8 mouse cellular contexts compared by ENCODE assay signal in the genomic region with DNA sequence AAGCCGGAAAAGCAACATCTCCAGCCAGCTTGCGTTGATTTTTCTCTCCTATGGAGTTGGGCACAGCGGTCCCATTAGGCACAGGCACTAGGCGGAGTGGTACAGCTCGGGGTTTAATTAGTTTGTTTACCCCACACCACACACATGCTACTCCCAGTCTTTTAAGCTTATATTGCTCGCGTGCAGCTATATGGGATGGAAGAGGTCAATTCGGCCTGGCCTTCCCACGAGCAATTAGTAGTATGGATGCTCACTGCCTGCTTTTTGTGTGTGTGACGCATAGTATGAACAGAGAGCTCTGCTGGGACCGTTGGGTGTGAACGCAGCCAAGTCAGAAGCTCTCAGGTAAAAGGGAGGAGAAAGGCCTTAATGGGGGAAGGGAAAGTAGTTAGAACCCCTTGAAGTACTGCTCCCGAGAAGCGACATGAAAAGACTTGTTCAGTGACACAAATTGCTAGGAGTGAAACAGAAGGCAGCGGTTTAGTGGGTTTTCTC. TPM values are rescaled to one million over a fixed set of nuclear protein-coding genes. Genes with fewer than 3 reads are reported as not detected.
DNase-seq lines count a peak whose midpoint lies in the region; ATAC-seq and TF ChIP-seq lines count a peak whose summit lies in the region.

No protein-coding gene starts in this region.

- H3K27me3 ChIP-seq in kidney, postnatal 0 days (ENCODE audit: insufficient read depth, low read length), result no peaks in the 10 kb centered on the region
- H3K27me3 ChIP-seq in forebrain, embryonic 11.5 days (ENCODE audit: control insufficient read depth, insufficient read depth, low read length), result no peaks in the 10 kb centered on the region
- no peaks in the 10 kb centered on the region for H3K27me3 ChIP-seq in liver, embryonic 13.5 days
- no peaks in the 10 kb centered on the region for H3K27me3 ChIP-seq in stomach, embryonic 16.5 days (ENCODE audit: control insufficient read depth, insufficient read depth, low read length)

- no peaks in the 10 kb centered on the region for H3K36me3 ChIP-seq in kidney, postnatal 0 days (ENCODE audit: insufficient read depth, low read length)
- H3K36me3 ChIP-seq in forebrain, embryonic 11.5 days (ENCODE audit: control insufficient read depth, insufficient read depth, low read length), result no peaks in the 10 kb centered on the region
- no peaks in the 10 kb centered on the region for H3K36me3 ChIP-seq in liver, embryonic 13.5 days
- no peaks in the 10 kb centered on the region for H3K36me3 ChIP-seq in stomach, embryonic 16.5 days (ENCODE audit: control insufficient read depth, insufficient read depth, low read length)

- peak overlapping the region; percentile 59 for H3K4me2 ChIP-seq in kidney, postnatal 0 days (ENCODE audit: low read length)
- peak overlapping the region; percentile 63 for H3K4me2 ChIP-seq in forebrain, embryonic 11.5 days (ENCODE audit: low read depth, low read length, severe bottlenecking)
- H3K4me2 ChIP-seq in liver, embryonic 13.5 days, result peak overlapping the region; percentile 46
- peak overlapping the region; percentile 23 for H3K4me2 ChIP-seq in stomach, embryonic 16.5 days (ENCODE audit: low read depth, low read length)

- H3K9me3 ChIP-seq in kidney, postnatal 0 days (replicated peaks; ENCODE audit: low read length), result no peaks in the 10 kb centered on the region
- H3K9me3 ChIP-seq in forebrain, embryonic 11.5 days (ENCODE audit: control insufficient read depth, low read length), result no peaks in the 10 kb centered on the region
- H3K9me3 ChIP-seq in liver, embryonic 13.5 days (replicated peaks), result no peaks in the 10 kb centered on the region
- no peaks in the 10 kb centered on the region for H3K9me3 ChIP-seq in stomach, embryonic 16.5 days (replicated peaks; ENCODE audit: control insufficient read depth, low read length)

- peaks cover 9% of the 10 kb centered on the region; the same call in 1 of the 2 replicates for H3K4me1 ChIP-seq in kidney, postnatal 0 days (replicated peaks; ENCODE audit: insufficient read depth, low read length)
- peaks cover 13% of the 10 kb centered on the region; the same call in 1 of the 2 replicates for H3K4me1 ChIP-seq in forebrain, embryonic 11.5 days (replicated peaks; ENCODE audit: control insufficient read depth, insufficient read depth, low read length)
- peaks cover 27% of the 10 kb centered on the region for H3K4me1 ChIP-seq in liver, embryonic 13.5 days (replicated peaks)
- 0 out of 2 replicates have a peak, but pooled peaks cover 10% of the 10 kb centered on the region for H3K4me1 ChIP-seq in stomach, embryonic 16.5 days (ENCODE audit: control insufficient read depth, insufficient read depth, low read length)

- 0 out of 2 replicates have a peak, but pooled peaks have one; percentile 36 for ATAC-seq in kidney, postnatal 0 days (replicated peaks; ENCODE audit: low FRiP score, low read depth)
- peak; percentile 57 for ATAC-seq in forebrain, embryonic 11.5 days (replicated peaks; ENCODE audit: low FRiP score)
- peak; percentile 18; the same call in 1 of the 2 replicates for ATAC-seq in liver, embryonic 13.5 days (ENCODE audit: low read depth)
- peak; percentile 48 for ATAC-seq in stomach, embryonic 16.5 days (ENCODE audit: insufficient read depth, low FRiP score)

- TF ChIP-seq CTCF in kidney, postnatal 0 days (IDR thresholded peaks at IDR 0.05; ENCODE audit: low read depth), result no peak

- WGBS in kidney, postnatal 0 days, result 20% methylated on average over 15 of the region's 15 CpGs
- 10% methylated on average over 15 of the region's 15 CpGs for WGBS in forebrain, embryonic 11.5 days
- WGBS in liver, embryonic 13.5 days (ENCODE audit: insufficient replicate concordance), result 53% methylated on average over 15 of the region's 15 CpGs
- 40% methylated on average over 15 of the region's 15 CpGs for WGBS in stomach, embryonic 16.5 days

- peak; percentile 3 for DNase-seq in kidney, postnatal 0 days (ENCODE audit: low spot score)
- no peak for DNase-seq in kidney, postnatal 25 days
- peak; percentile 24 for DNase-seq in brain, embryonic 18.5 days (ENCODE audit: low read depth, low spot score)
- peak; percentile 61 for DNase-seq in forebrain, embryonic 11.5 days (ENCODE audit: low spot score)
- DNase-seq in liver, embryonic 13.5 days, result no peak
- DNase-seq in layer of hippocampus, adult 11-12 months (ENCODE audit: low spot score), result no peak
- no peak for DNase-seq in thymus, postnatal 4 days

- H3K4me3 ChIP-seq in kidney, postnatal 0 days (replicated peaks; ENCODE audit: low read depth, low read length), result no peak overlapping the region; the same call in 1 of the 2 replicates
- H3K4me3 ChIP-seq in forebrain, embryonic 11.5 days (ENCODE audit: low read depth, low read length), result peak overlapping the region; percentile 38
- H3K4me3 ChIP-seq in liver, embryonic 13.5 days (replicated peaks), result no peak overlapping the region
- H3K4me3 ChIP-seq in stomach, embryonic 16.5 days (replicated peaks; ENCODE audit: low read length), result peak overlapping the region; percentile 4

- H3K27ac ChIP-seq in kidney, postnatal 0 days, result no peak overlapping the region; the same call in 1 of the 2 replicates
- H3K27ac ChIP-seq in forebrain, embryonic 11.5 days (ENCODE audit: low read depth, low read length), result peak overlapping the region; percentile 62
- H3K27ac ChIP-seq in liver, embryonic 13.5 days, result no peak overlapping the region; the same call in 1 of the 2 replicates
- H3K27ac ChIP-seq in stomach, embryonic 16.5 days (ENCODE audit: low read length), result peak overlapping the region; percentile 81

- H3K9ac ChIP-seq in kidney, postnatal 0 days (ENCODE audit: low read depth, low read length), result 0 out of 2 replicates have a peak overlapping the region, but pooled peaks have one; percentile 8
- peak overlapping the region; percentile 39 for H3K9ac ChIP-seq in forebrain, embryonic 11.5 days (ENCODE audit: low read length)
- H3K9ac ChIP-seq in liver, embryonic 13.5 days, result no peak overlapping the region
- peak overlapping the region; percentile 23; the same call in 1 of the 2 replicates for H3K9ac ChIP-seq in stomach, embryonic 16.5 days (ENCODE audit: low read length)

RNA-seq across cellular contexts. Expression of gene Akap6, which starts 1.6 kb away (rescaled TPM):
- 0.11 and 0.15 TPM in 2 replicates for polyA plus RNA-seq in kidney, postnatal 0 days (2015; fragmentation: Nextera tagmentation; extraction: Ambion mirVana)
- 11.6 and 13.2 TPM in 2 replicates for polyA plus RNA-seq in forebrain, embryonic 11.5 days (2014; fragmentation: Nextera tagmentation; extraction: Ambion mirVana)
- polyA plus RNA-seq in liver, embryonic 13.5 days (2015; fragmentation: Nextera tagmentation; extraction: Ambion mirVana), result 0.03 and 0.05 TPM in 2 replicates
- polyA plus RNA-seq in stomach, embryonic 16.5 days (2015; fragmentation: Nextera tagmentation; extraction: Ambion mirVana), result 1.7 and 2.0 TPM in 2 replicates

Comparison
In these comparisons a context has a peak if more than half of its experiments do, and no peak if none do; other contexts are left out.
1. DNase-seq: peak in kidney, postnatal 0 days (single experiment), brain, embryonic 18.5 days (single experiment) and forebrain, embryonic 11.5 days (single experiment); none in kidney, postnatal 25 days (0 of 2), liver, embryonic 13.5 days (single experiment), layer of hippocampus, adult 11-12 months (single experiment) and thymus, postnatal 4 days (single experiment).
2. H3K27ac ChIP-seq: peak in forebrain, embryonic 11.5 days (single experiment) and stomach, embryonic 16.5 days (single experiment); none in kidney, postnatal 0 days (single experiment) and liver, embryonic 13.5 days (single experiment).
3. H3K4me3 ChIP-seq: peak in forebrain, embryonic 11.5 days (single experiment) and stomach, embryonic 16.5 days (single experiment); none in kidney, postnatal 0 days (single experiment) and liver, embryonic 13.5 days (single experiment).
4. Peak in every context shown above with its lines, with median percentiles within 50 percentile points of each other: ATAC-seq and H3K4me2 ChIP-seq.